Mouse (Mus musculus): ENCODE measurements around the gene Il16. TPM values are rescaled to one million over a fixed set of nuclear protein-coding genes. Genes with fewer than 3 reads are reported as not detected.

Il16 gene
- polyA plus RNA-seq, 1 experiment = 1.3 TPM

DNA sequence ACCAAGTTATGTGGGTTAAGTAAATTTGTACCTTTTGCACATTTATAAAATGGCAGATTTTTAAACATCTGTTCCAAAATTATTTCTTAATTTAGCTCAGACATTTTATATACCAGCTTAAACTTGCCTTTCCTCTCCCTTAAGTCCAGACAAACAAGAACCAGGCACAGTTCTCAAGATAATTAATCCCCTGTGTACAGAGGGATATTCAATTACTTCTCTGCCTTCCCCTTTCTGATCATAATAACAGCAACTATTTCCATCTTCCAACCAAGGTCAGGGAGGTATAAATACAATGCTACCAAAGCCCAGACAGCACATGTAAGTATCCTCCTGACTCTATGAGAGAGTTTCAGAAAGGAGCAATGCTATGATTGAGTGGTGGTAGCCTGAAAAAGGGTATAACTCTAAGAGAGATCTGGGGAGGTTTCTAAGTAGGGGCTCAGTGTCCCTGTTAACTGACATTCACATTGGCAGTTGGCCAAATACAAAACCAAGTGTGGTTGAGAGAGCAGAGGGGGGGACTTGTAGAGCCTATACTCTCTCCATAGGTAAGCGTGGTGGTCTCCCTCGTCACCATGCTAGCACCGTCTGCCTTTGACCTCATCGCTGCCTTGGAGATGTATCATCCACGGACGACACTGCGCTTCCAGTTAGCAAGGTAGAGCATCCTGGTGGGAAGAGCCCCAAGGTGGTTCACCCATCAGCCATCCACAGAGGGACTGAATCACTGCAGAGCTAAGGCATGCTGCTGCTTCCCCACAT is 141.2 kb downstream of the Il16 start:
- Histone ChIP-seq H3K4me3 (ENCODE audit: control insufficient read depth, low read depth, low read length) (no peak overlapping the region), H3K27me3 (ENCODE audit: control insufficient read depth, insufficient read depth, low read length) (no peaks in the 10 kb centered on the region), H3K36me3 (ENCODE audit: control insufficient read depth, insufficient read depth, low read length) (no peaks in the 10 kb centered on the region), H3K27ac (ENCODE audit: control insufficient read depth, insufficient read depth, low read depth, low read length) (no peak overlapping the region), H3K4me1 (ENCODE audit: control insufficient read depth, insufficient read depth, low read length) (peaks cover 9% of the 10 kb centered on the region)
- TF ChIP-seq CTCF (IDR thresholded peaks at IDR 0.05; ENCODE audit: control insufficient read depth, insufficient read depth, insufficient replicate concordance, low read depth, low read length) (no peak), POLR2A (IDR thresholded peaks at IDR 0.05; ENCODE audit: control insufficient read depth, low read depth, low read length) (no peak)

DNA sequence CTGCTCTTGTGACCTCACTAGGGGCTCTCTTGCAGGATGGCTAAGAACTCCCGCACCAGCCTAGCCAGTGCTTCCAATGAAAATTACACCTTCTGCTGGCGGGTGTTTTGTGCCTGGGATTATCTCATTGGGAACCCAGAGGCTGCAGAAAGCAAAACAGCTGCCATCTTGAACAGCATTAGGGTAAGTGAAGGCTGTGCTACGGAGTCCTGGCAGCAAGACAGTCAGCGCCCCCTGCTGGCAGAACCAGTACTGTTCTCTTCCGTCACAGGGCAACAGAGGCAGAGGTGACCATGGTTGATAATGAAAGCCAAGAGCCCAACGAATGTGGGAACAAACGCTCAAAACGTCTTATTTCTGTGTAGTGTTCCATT is 145.6 kb downstream of the Il16 start:
- Histone ChIP-seq H3K27me3 (ENCODE audit: control insufficient read depth, insufficient read depth, low read length) (no peaks in the 10 kb centered on the region), H3K4me1 (ENCODE audit: control insufficient read depth, insufficient read depth, low read length) (peaks cover 9% of the 10 kb centered on the region)
- TF ChIP-seq CTCF (IDR thresholded peaks at IDR 0.05; ENCODE audit: control insufficient read depth, insufficient read depth, insufficient replicate concordance, low read depth, low read length) (peak; percentile 87; the same call in 1 of the 2 replicates), POLR2A (IDR thresholded peaks at IDR 0.05; ENCODE audit: control insufficient read depth, low read depth, low read length) (no peak)

DNA sequence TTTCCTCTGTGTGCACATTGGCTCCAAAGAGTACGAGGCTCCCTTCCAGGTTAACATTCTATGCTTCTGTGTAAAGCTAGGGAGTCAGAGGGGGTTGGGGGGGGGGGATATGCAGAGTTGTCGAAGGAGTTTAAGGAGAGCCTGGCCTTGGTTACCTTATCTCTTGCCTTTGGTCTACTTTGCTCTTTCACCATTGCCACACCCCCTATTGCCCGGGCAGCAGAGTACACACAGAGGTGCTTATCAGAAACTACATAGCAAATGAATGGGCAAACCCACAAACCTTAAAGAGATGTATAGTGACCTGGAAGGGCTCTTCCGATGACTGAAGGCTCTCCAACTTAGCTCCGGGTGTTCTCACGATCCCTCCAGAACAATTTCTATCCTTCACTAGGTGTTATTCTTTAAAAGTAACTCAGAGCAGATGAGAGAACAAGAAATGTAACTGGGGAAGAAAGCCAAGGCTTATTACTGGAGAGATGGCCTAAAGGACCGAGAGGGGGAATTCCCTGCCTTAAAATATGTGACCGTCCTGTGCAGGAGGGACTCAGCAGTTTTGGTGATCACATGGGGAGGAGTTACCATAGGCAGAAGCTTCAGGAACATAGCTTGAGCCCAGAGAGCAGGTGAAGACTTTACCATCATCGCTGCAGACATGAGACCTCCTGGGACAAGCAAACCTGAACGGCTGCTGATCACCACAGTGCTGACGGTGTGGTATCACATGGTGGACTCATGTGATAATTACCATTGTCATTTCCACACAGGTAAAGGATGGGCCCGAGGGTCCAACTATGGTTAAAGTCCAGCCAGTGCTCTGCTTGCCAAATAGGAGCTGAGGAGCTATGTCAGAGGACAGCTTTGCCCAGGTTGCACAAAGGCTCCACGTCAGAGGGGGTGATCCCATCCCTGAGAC is 146.3 kb downstream of the Il16 start:
- H3K27ac ChIP-seq (ENCODE audit: control insufficient read depth, insufficient read depth, low read depth, low read length) = no peak overlapping the region
- H3K27me3 ChIP-seq (ENCODE audit: control insufficient read depth, insufficient read depth, low read length) = no peaks in the 10 kb centered on the region
- H3K4me1 ChIP-seq (ENCODE audit: control insufficient read depth, insufficient read depth, low read length) = peaks cover 7% of the 10 kb centered on the region
- H3K4me3 ChIP-seq (ENCODE audit: control insufficient read depth, low read depth, low read length) = no peak overlapping the region
- no peak for TF ChIP-seq CTCF (IDR thresholded peaks at IDR 0.05; ENCODE audit: control insufficient read depth, insufficient read depth, insufficient replicate concordance, low read depth, low read length)
- no peak for TF ChIP-seq POLR2A (IDR thresholded peaks at IDR 0.05; ENCODE audit: control insufficient read depth, low read depth, low read length)
- no peaks in the 10 kb centered on the region for H3K36me3 ChIP-seq (ENCODE audit: control insufficient read depth, insufficient read depth, low read length)

More for the DNA sequence above, 145.6 kb downstream of the Il16 start:
- no peak overlapping the region for H3K4me3 ChIP-seq (ENCODE audit: control insufficient read depth, low read depth, low read length)
- no peaks in the 10 kb centered on the region for H3K36me3 ChIP-seq (ENCODE audit: control insufficient read depth, insufficient read depth, low read length)
- H3K27ac ChIP-seq (ENCODE audit: control insufficient read depth, insufficient read depth, low read depth, low read length) = no peak overlapping the region

DNA sequence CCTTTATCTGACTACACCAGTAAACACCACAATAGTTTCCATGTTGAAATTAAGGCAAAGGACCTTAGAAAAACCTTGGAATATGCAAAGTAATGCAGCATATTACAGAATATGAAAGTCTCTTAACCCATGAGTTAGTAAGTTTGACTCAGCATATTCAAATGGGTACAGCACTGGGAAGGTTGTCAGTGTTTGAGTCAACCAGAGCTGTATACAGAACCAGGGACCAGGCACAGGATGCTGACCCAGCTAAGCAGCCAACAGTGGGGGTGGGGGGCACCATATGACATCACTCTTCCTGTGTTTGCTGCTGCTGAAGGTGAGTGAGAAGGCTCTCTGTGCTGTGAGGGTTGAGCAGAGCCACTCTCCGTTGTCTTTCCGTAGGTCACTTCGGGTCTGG is 148.5 kb downstream of the Il16 start:
- H3K36me3 ChIP-seq (ENCODE audit: control insufficient read depth, insufficient read depth, low read length) = no peaks in the 10 kb centered on the region
- no peak overlapping the region for H3K27ac ChIP-seq (ENCODE audit: control insufficient read depth, insufficient read depth, low read depth, low read length)
- no peaks in the 10 kb centered on the region for H3K4me1 ChIP-seq (ENCODE audit: control insufficient read depth, insufficient read depth, low read length)
- H3K4me3 ChIP-seq (ENCODE audit: control insufficient read depth, low read depth, low read length) = no peak overlapping the region
- TF ChIP-seq POLR2A (IDR thresholded peaks at IDR 0.05; ENCODE audit: control insufficient read depth, low read depth, low read length) (no peak), CTCF (IDR thresholded peaks at IDR 0.05; ENCODE audit: control insufficient read depth, insufficient read depth, insufficient replicate concordance, low read depth, low read length) (no peak)
- H3K27me3 ChIP-seq (ENCODE audit: control insufficient read depth, insufficient read depth, low read length) = no peaks in the 10 kb centered on the region

DNA sequence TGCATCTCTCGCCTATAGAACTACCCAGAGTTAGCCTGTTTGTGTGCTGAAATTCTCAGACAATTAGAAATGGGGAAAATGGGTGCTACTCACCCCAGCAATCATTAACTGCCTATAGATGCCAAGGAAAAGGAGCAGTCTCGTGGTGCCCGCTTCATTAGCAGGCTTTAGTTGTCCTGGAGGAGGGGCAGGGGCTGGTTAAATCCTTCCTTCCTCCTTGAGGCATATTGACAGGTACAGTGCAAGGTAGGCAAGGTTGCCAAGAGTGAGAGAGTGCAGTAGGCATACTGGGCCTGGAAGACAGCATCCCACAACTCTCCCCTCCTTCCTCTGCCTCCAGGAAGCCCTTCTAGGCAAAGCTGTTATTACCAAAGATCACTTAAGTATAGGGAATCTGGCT is 151.5 kb downstream of the Il16 start:
- no peak for TF ChIP-seq POLR2A (IDR thresholded peaks at IDR 0.05; ENCODE audit: control insufficient read depth, low read depth, low read length)
- TF ChIP-seq CTCF (IDR thresholded peaks at IDR 0.05; ENCODE audit: control insufficient read depth, insufficient read depth, insufficient replicate concordance, low read depth, low read length) = no peak
- Histone ChIP-seq H3K4me1 (ENCODE audit: control insufficient read depth, insufficient read depth, low read length) (no peaks in the 10 kb centered on the region), H3K36me3 (ENCODE audit: control insufficient read depth, insufficient read depth, low read length) (no peaks in the 10 kb centered on the region), H3K27ac (ENCODE audit: control insufficient read depth, insufficient read depth, low read depth, low read length) (no peak overlapping the region), H3K4me3 (ENCODE audit: control insufficient read depth, low read depth, low read length) (no peak overlapping the region), H3K27me3 (ENCODE audit: control insufficient read depth, insufficient read depth, low read length) (no peaks in the 10 kb centered on the region)

Other genes starting within 250 kb of the Il16 start
- 0.33 and 0.42 TPM in 2 replicates for gene Tmc3, start 160.8 kb downstream of the Il16 start, polyA plus RNA-seq (2012; rRNA removed)
- gene Stard5, start 113.8 kb downstream of the Il16 start, polyA plus RNA-seq (2012; rRNA removed) = 4.5 and 4.8 TPM in 2 replicates
- 53.9 and 59.4 TPM in 2 replicates for gene Cfap161, start 49.2 kb upstream of the Il16 start, polyA plus RNA-seq (2012; rRNA removed)
- gene Tlnrd1, start 138.6 kb upstream of the Il16 start, polyA plus RNA-seq (2012; rRNA removed) = 3.2 and 3.5 TPM in 2 replicates
- 23.9 and 33.9 TPM in 2 replicates for gene Mesd, start 138.7 kb upstream of the Il16 start, polyA plus RNA-seq (2012; rRNA removed)

Measured in testis, adult 2 months (tissue).